ENCODE assay signal across 21 mouse cellular contexts in the genomic region with DNA sequence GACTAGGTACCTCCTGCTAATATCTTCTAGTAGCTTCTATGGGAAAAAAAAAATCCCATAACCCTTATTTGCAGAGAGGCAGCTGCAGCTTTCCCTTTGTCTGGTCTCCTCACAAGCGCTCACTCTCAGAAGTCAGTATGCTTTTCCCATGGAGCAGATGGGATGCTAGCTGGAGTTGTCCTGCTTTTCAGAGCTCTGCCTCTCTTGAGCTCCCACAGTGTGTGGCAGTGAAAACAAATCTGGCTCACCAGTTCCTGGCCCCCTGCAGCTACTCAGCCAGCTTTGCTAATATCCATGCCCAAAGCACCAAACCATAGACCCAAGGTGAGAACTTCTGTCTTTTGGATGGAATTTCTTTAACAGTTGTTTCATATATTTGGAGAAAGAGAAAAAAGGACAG.
DNase-seq lines count a peak whose midpoint lies in the region; ATAC-seq and TF ChIP-seq lines count a peak whose summit lies in the region.
"Had no signal": no experiment of that assay in that cellular context is flagged by ENCODE, and none has a peak within 500 bp of the region (broad histone marks: within the 10 kb centered on the region; RNA-seq: fewer than 3 reads in every experiment).

No protein-coding gene starts in this region.

- H3K4me2 ChIP-seq in forebrain, embryonic 16.5 days (ENCODE audit: low read length) = no peak overlapping the region
- no peak overlapping the region for H3K4me2 ChIP-seq in forebrain, embryonic 11.5 days (ENCODE audit: low read depth, low read length, severe bottlenecking)
- no peak overlapping the region for H3K4me2 ChIP-seq in kidney, embryonic 15.5 days
- no peak overlapping the region for H3K4me2 ChIP-seq in hindbrain, embryonic 13.5 days
- H3K4me2 ChIP-seq: hindbrain, embryonic 15.5 days; liver, embryonic 12.5 days; lung, embryonic 14.5 days; midbrain, embryonic 12.5 days; stomach, embryonic 15.5 days had no signal

- no peak overlapping the region for H3K4me3 ChIP-seq in forebrain, embryonic 16.5 days (replicated peaks; ENCODE audit: low read length)
- H3K4me3 ChIP-seq in forebrain, embryonic 11.5 days (ENCODE audit: low read depth, low read length) = no peak overlapping the region
- H3K4me3 ChIP-seq in layer of hippocampus, adult 2 months = no peak overlapping the region
- H3K4me3 ChIP-seq in kidney, embryonic 15.5 days (replicated peaks) = no peak overlapping the region
- no peak overlapping the region for H3K4me3 ChIP-seq in hindbrain, embryonic 13.5 days
- H3K4me3 ChIP-seq: forebrain, embryonic 10.5 days; gastrocnemius, adult 2 months; heart, adult 2 months; hindbrain, embryonic 15.5 days; liver, embryonic 12.5 days; midbrain, embryonic 12.5 days; stomach, embryonic 15.5 days had no signal

- H3K36me3 ChIP-seq in forebrain, embryonic 16.5 days (ENCODE audit: control insufficient read depth, insufficient read depth) = no peaks in the 10 kb centered on the region
- H3K36me3 ChIP-seq in forebrain, embryonic 11.5 days (ENCODE audit: control insufficient read depth, insufficient read depth, low read length) = no peaks in the 10 kb centered on the region
- no peaks in the 10 kb centered on the region for H3K36me3 ChIP-seq in kidney, embryonic 15.5 days
- H3K36me3 ChIP-seq in hindbrain, embryonic 13.5 days = no peaks in the 10 kb centered on the region
- H3K36me3 ChIP-seq: forebrain, embryonic 10.5 days; hindbrain, embryonic 15.5 days; liver, embryonic 12.5 days; midbrain, embryonic 12.5 days; stomach, embryonic 15.5 days had no signal

- no peaks in the 10 kb centered on the region for H3K9me3 ChIP-seq in forebrain, embryonic 16.5 days (ENCODE audit: control insufficient read depth, low read length)
- no peaks in the 10 kb centered on the region for H3K9me3 ChIP-seq in forebrain, embryonic 11.5 days (ENCODE audit: control insufficient read depth, low read length)
- H3K9me3 ChIP-seq in kidney, embryonic 15.5 days (replicated peaks) = no peaks in the 10 kb centered on the region
- H3K9me3 ChIP-seq in hindbrain, embryonic 13.5 days = no peaks in the 10 kb centered on the region
- H3K9me3 ChIP-seq: forebrain, embryonic 10.5 days; hindbrain, embryonic 15.5 days; liver, embryonic 12.5 days; midbrain, embryonic 12.5 days; stomach, embryonic 15.5 days had no signal

- H3K9ac ChIP-seq in forebrain, embryonic 16.5 days (replicated peaks; ENCODE audit: low read depth, low read length) = no peak overlapping the region
- no peak overlapping the region for H3K9ac ChIP-seq in forebrain, embryonic 11.5 days (ENCODE audit: low read length)
- H3K9ac ChIP-seq in kidney, embryonic 15.5 days = no peak overlapping the region
- no peak overlapping the region for H3K9ac ChIP-seq in hindbrain, embryonic 13.5 days
- H3K9ac ChIP-seq: hindbrain, embryonic 15.5 days; liver, embryonic 12.5 days; lung, embryonic 14.5 days; midbrain, embryonic 12.5 days; stomach, embryonic 15.5 days had no signal

- H3K4me1 ChIP-seq in forebrain, embryonic 16.5 days (replicated peaks; ENCODE audit: control insufficient read depth, insufficient read depth, low read length) = peaks cover 5% of the 10 kb centered on the region
- H3K4me1 ChIP-seq in forebrain, embryonic 11.5 days (replicated peaks; ENCODE audit: control insufficient read depth, insufficient read depth, low read length) = no peaks in the 10 kb centered on the region
- H3K4me1 ChIP-seq in kidney, embryonic 15.5 days = no peaks in the 10 kb centered on the region
- no peaks in the 10 kb centered on the region for H3K4me1 ChIP-seq in hindbrain, embryonic 13.5 days (replicated peaks)
- H3K4me1 ChIP-seq: forebrain, embryonic 10.5 days; hindbrain, embryonic 15.5 days; liver, embryonic 12.5 days; midbrain, embryonic 12.5 days; stomach, embryonic 15.5 days had no signal

- peak; percentile 62; the same call in 1 of the 2 replicates for ATAC-seq in forebrain, embryonic 16.5 days
- no peak for ATAC-seq in forebrain, embryonic 11.5 days (replicated peaks; ENCODE audit: low FRiP score)
- ATAC-seq in kidney, embryonic 15.5 days (replicated peaks; ENCODE audit: low FRiP score) = no peak
- no peak for ATAC-seq in hindbrain, embryonic 13.5 days (ENCODE audit: low FRiP score)
- ATAC-seq: intestine, postnatal 0 days; liver, embryonic 12.5 days had no signal

- no peak for TF ChIP-seq CTCF in layer of hippocampus, adult 2 months (conservative IDR thresholded peaks at IDR 0.05)

- DNase-seq in forebrain, embryonic 11.5 days (ENCODE audit: low spot score) = no peak
- peak; percentile 70 for DNase-seq in brain, adult 2 months (ENCODE audit: low read depth, low spot score)
- peak; percentile 8 for DNase-seq in cerebellum, adult 8-10 months
- DNase-seq in layer of hippocampus, adult 2 months (ENCODE audit: low spot score in 2 of 2) = peak; percentile 38 to 48
- no peak for DNase-seq in spleen, adult 12 weeks (ENCODE audit: low spot score)
- DNase-seq: adrenal gland, adult 2 months; gastrocnemius, adult 2 months; heart, adult 2 months; lung, embryonic 14.5 days; spleen, adult 18-20 months had no signal

- 58% methylated on average over 1 of the region's 1 CpGs for WGBS in forebrain, embryonic 16.5 days
- WGBS in forebrain, embryonic 11.5 days = 73% methylated on average over 1 of the region's 1 CpGs
- WGBS in kidney, embryonic 15.5 days = 96% methylated on average over 1 of the region's 1 CpGs
- WGBS in hindbrain, embryonic 13.5 days = 57% methylated on average over 1 of the region's 1 CpGs

- H3K27me3 ChIP-seq in forebrain, embryonic 16.5 days (replicated peaks; ENCODE audit: control insufficient read depth, insufficient read depth, low read length) = no peaks in the 10 kb centered on the region
- H3K27me3 ChIP-seq in forebrain, embryonic 11.5 days (ENCODE audit: control insufficient read depth, insufficient read depth, low read length) = peaks cover 4% of the 10 kb centered on the region; the same call in 1 of the 2 replicates
- no peaks in the 10 kb centered on the region for H3K27me3 ChIP-seq in kidney, embryonic 15.5 days
- 0 out of 2 replicates have a peak, but pooled peaks cover 2% of the 10 kb centered on the region for H3K27me3 ChIP-seq in hindbrain, embryonic 13.5 days
- H3K27me3 ChIP-seq: CH12.LX; hindbrain, embryonic 15.5 days; liver, embryonic 12.5 days; stomach, embryonic 15.5 days had no signal

- H3K27ac ChIP-seq in forebrain, embryonic 16.5 days (ENCODE audit: low read length) = no peak overlapping the region
- no peak overlapping the region for H3K27ac ChIP-seq in forebrain, embryonic 11.5 days (ENCODE audit: low read depth, low read length)
- H3K27ac ChIP-seq in layer of hippocampus, adult 2 months = no peak overlapping the region
- no peak overlapping the region for H3K27ac ChIP-seq in kidney, embryonic 15.5 days
- no peak overlapping the region for H3K27ac ChIP-seq in hindbrain, embryonic 13.5 days
- H3K27ac ChIP-seq: forebrain, embryonic 10.5 days; gastrocnemius, adult 2 months; heart, adult 2 months; hindbrain, embryonic 15.5 days; kidney, postnatal 0 days; liver, embryonic 12.5 days; midbrain, embryonic 12.5 days; stomach, embryonic 15.5 days had no signal

Comparison
In these comparisons a context has a peak if more than half of its experiments do, and no peak if none do; other contexts are left out.
1. DNase-seq: peak in brain, adult 2 months (single experiment), cerebellum, adult 8-10 months (single experiment) and layer of hippocampus, adult 2 months (2 of 2); none in forebrain, embryonic 11.5 days (single experiment) and spleen, adult 12 weeks (single experiment).